Mouse (Mus musculus): Measurements from ENCODE around the gene Tecta. TPM values are rescaled to one million over a fixed set of nuclear protein-coding genes. Genes with fewer than 3 reads are reported as not detected.

The Tecta gene
- polyA plus RNA-seq, 1 experiment from 2014 or later, result 0.20 TPM

DNA sequence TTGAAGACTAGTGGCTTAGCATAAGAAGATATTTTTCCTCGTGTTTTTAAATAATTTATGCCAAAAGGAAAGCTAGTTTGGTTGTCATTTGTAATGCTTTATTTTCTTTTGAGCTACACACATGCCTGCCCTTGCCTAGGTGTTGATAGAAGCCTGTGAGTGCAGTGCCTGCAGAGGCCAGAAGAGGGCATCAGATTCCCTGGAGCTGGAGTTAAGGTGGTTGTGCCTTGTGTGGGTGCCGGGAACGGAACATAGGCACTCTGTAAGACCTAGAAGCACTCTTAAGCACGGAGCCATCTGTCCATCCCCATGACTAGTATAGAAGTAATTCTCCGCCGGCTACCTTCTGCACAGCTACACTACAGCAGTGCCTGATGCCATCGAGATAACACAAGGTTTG lies 79.1 kb downstream of the Tecta start:
- no peak for ATAC-seq (ENCODE audit: insufficient number of reproducible peaks, low FRiP score, low TSS enrichment, low read depth)
- H3K9ac ChIP-seq, result no peak overlapping the region
- H3K4me2 ChIP-seq (replicated peaks), result no peak overlapping the region
- H3K27ac ChIP-seq (replicated peaks), result no peak overlapping the region
- no peaks in the 10 kb centered on the region for H3K9me3 ChIP-seq (replicated peaks)
- peaks cover 4% of the 10 kb centered on the region; the same call in 1 of the 2 replicates for H3K27me3 ChIP-seq
- H3K4me1 ChIP-seq, result no peaks in the 10 kb centered on the region
- WGBS, result 89% methylated on average over 7 of the region's 7 CpGs
- no peak overlapping the region for H3K4me3 ChIP-seq (replicated peaks)
- no peaks in the 10 kb centered on the region for H3K36me3 ChIP-seq

DNA sequence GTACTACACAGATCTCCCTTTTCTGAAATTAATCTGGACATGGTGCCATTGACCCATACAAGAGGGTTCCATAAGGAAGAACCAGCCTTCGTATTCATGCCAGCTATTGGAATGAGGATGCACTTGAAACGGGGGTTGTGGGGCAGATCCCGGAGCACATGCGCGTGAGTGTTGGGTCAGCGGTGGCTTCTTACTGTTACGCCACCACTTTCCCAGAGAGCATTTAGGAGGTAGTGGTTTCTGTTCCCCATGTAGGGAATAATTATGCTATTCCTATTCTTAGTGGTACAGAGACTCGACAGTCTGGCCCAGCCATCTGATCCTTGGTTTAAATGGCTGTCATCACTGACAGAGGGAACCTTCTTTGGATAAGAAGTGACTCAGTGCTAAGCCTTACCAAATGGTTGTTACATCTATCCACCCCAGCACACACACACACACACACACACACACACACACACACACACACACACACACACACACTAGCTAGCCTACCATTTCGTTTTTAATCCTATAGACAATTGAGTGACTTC lies 81.2 kb downstream of the Tecta start:
- H3K27ac ChIP-seq (replicated peaks), result no peak overlapping the region
- no peak overlapping the region for H3K4me2 ChIP-seq (replicated peaks)
- H3K9ac ChIP-seq, result no peak overlapping the region
- no peaks in the 10 kb centered on the region for H3K4me1 ChIP-seq
- H3K4me3 ChIP-seq (replicated peaks), result no peak overlapping the region
- H3K36me3 ChIP-seq, result no peaks in the 10 kb centered on the region
- no peaks in the 10 kb centered on the region for H3K9me3 ChIP-seq (replicated peaks)
- WGBS, result 74% methylated on average over 9 of the region's 9 CpGs
- ATAC-seq (ENCODE audit: insufficient number of reproducible peaks, low FRiP score, low TSS enrichment, low read depth), result no peak
- H3K27me3 ChIP-seq, result no peaks in the 10 kb centered on the region

DNA sequence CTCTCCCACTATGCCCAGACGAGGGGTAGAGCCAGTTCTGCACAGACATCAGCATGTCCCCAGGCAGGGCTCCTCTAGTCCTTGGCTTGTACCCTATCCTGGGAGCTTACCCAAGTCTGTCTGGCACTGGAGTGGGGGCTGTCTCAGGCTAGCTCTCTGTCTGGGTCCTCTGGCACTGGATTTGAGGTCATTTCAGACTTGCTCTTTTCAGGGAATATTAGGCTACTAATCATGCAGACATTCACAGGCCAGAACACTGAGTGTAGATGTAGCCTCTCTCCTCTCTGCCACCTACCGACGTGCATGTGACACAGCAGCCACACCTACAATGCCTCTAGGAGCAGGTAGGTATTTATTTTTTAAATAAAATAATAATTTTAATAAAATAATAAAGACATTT lies 82.4 kb downstream of the Tecta start:
- WGBS, result 53% methylated on average over 3 of the region's 3 CpGs
- no peaks in the 10 kb centered on the region for H3K27me3 ChIP-seq
- H3K4me2 ChIP-seq (replicated peaks), result no peak overlapping the region
- ATAC-seq (ENCODE audit: insufficient number of reproducible peaks, low FRiP score, low TSS enrichment, low read depth), result no peak
- no peaks in the 10 kb centered on the region for H3K4me1 ChIP-seq
- no peak overlapping the region for H3K4me3 ChIP-seq (replicated peaks)
- no peak overlapping the region for H3K9ac ChIP-seq
- no peak overlapping the region for H3K27ac ChIP-seq (replicated peaks)
- H3K9me3 ChIP-seq (replicated peaks), result no peaks in the 10 kb centered on the region
- no peaks in the 10 kb centered on the region for H3K36me3 ChIP-seq

DNA sequence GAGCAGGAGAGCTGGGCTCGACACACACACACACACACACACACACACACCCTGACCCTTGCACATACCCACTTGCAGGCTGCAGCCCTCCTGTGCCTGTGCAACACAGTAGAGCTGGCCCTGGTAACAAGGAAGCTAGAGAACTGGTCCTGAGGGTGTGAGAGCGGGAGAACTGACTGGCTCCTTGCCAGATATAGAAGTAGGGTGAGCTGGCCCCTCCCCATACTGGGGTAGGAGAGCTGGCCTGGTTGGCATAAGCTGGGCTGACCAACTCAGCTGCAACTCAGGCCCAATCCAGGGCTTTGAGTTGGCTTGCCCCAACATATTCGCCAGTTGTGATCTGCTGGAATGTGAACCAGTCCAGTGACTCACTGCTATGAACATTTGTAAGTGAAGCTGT lies 83.9 kb downstream of the Tecta start:
- no peak for ATAC-seq (ENCODE audit: insufficient number of reproducible peaks, low FRiP score, low TSS enrichment, low read depth)
- H3K27me3 ChIP-seq, result no peaks in the 10 kb centered on the region
- no peak overlapping the region for H3K27ac ChIP-seq (replicated peaks)
- H3K9ac ChIP-seq, result no peak overlapping the region
- no peaks in the 10 kb centered on the region for H3K9me3 ChIP-seq (replicated peaks)
- WGBS, result 64% methylated on average over 3 of the region's 3 CpGs
- H3K4me1 ChIP-seq, result no peaks in the 10 kb centered on the region
- H3K4me3 ChIP-seq (replicated peaks), result no peak overlapping the region
- H3K36me3 ChIP-seq, result no peaks in the 10 kb centered on the region
- no peak overlapping the region for H3K4me2 ChIP-seq (replicated peaks)

DNA sequence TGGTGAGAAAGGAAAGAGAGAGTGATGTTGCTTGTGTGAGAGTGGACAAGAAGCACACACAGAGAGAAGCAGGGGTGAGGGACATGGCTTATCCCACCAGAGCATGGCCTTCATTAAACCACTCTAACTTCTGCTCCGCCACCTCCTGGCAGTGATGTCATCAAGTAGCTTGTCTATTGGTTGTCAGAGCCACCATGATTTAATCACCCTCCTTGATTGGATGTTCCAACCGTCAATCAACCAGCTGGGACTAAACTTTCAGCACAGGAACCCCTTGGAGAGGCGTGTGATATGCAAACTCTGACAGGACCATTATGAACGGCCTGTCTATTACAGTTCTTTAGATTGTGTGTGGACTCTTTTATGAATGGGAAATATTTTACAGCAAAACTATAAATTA lies 84.8 kb downstream of the Tecta start:
- H3K9ac ChIP-seq, result no peak overlapping the region
- H3K4me3 ChIP-seq (replicated peaks), result no peak overlapping the region
- no peaks in the 10 kb centered on the region for H3K4me1 ChIP-seq
- no peak for ATAC-seq (ENCODE audit: insufficient number of reproducible peaks, low FRiP score, low TSS enrichment, low read depth)
- no peaks in the 10 kb centered on the region for H3K9me3 ChIP-seq (replicated peaks)
- WGBS, result 55% methylated on average over 4 of the region's 4 CpGs
- H3K27me3 ChIP-seq, result no peaks in the 10 kb centered on the region
- H3K27ac ChIP-seq (replicated peaks), result no peak overlapping the region
- no peak overlapping the region for H3K4me2 ChIP-seq (replicated peaks)
- no peaks in the 10 kb centered on the region for H3K36me3 ChIP-seq

DNA sequence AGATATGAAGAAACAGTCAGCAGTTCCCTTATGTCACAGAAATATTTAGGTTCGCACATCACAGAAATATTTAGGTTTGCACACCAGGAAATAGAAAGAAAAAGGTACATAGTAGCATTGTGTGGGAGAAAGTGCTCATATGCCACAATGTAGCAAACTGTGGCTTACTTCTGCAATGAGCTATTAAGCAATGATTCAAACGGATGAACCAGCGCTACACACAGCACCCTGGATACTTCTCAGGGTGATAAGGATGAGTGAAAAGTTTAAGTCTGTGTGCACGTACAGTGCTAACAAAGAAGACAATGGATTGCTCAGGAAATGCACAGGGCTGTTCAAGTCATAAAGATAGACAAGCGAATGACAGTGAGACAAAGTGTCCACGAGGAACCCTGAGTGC lies 85.3 kb downstream of the Tecta start:
- Histone ChIP-seq H3K9ac (no peak overlapping the region), H3K36me3 (no peaks in the 10 kb centered on the region), H3K27ac (replicated peaks) (no peak overlapping the region), H3K4me3 (replicated peaks) (no peak overlapping the region), H3K9me3 (replicated peaks) (no peaks in the 10 kb centered on the region), H3K27me3 (no peaks in the 10 kb centered on the region), H3K4me1 (no peaks in the 10 kb centered on the region), H3K4me2 (replicated peaks) (no peak overlapping the region)
- WGBS, result 81% methylated on average over 6 of the region's 6 CpGs
- no peak for ATAC-seq (ENCODE audit: insufficient number of reproducible peaks, low FRiP score, low TSS enrichment, low read depth)

DNA sequence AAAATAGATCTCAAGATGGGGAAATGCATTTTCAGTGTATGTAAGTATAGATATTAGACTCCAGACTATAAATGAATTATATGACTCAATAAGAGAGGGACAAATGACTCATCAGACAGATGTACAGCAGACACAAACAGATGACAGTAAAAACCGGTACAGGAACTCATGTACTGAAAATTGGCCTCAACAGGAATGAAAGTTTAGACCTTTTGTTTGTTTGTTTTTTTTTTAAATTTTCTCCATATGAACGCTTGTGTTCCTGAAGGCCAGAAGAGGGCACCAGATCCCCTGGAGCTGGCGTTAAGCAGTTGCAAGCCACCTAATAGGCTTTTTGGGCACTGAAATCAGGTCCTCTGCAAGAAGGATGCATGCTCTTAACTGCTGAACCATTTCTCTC lies 85.9 kb downstream of the Tecta start:
- Histone ChIP-seq H3K27me3 (no peaks in the 10 kb centered on the region), H3K36me3 (no peaks in the 10 kb centered on the region), H3K4me1 (no peaks in the 10 kb centered on the region), H3K9me3 (replicated peaks) (no peaks in the 10 kb centered on the region), H3K4me2 (replicated peaks) (no peak overlapping the region), H3K4me3 (replicated peaks) (no peak overlapping the region), H3K27ac (replicated peaks) (no peak overlapping the region), H3K9ac (no peak overlapping the region)
- ATAC-seq (ENCODE audit: insufficient number of reproducible peaks, low FRiP score, low TSS enrichment, low read depth), result no peak
- WGBS, result 12% methylated on average over 3 of the region's 3 CpGs

DNA sequence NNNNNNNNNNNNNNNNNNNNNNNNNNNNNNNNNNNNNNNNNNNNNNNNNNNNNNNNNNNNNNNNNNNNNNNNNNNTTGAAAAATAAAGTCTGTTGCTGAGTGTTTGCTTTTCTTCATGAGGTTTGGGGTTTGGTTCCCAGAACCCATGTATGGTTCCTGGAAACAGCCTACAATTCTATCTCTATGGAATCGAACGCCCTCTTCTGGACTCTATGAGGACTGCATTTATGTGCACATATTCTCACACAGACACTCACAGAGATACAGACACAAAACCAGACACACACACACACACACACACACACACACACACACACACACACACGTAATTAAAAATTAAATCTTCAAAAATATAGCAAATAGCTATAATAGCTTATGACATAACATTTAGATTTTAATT lies 88.4 kb downstream of the Tecta start:
- ATAC-seq (ENCODE audit: insufficient number of reproducible peaks, low FRiP score, low TSS enrichment, low read depth), result no peak
- Histone ChIP-seq H3K9me3 (replicated peaks) (no peaks in the 10 kb centered on the region), H3K27me3 (no peaks in the 10 kb centered on the region), H3K4me3 (replicated peaks) (no peak overlapping the region), H3K4me1 (no peaks in the 10 kb centered on the region), H3K9ac (no peak overlapping the region), H3K27ac (replicated peaks) (no peak overlapping the region), H3K4me2 (replicated peaks) (no peak overlapping the region), H3K36me3 (no peaks in the 10 kb centered on the region)
- WGBS, result 94% methylated on average over 3 of the region's 3 CpGs

DNA sequence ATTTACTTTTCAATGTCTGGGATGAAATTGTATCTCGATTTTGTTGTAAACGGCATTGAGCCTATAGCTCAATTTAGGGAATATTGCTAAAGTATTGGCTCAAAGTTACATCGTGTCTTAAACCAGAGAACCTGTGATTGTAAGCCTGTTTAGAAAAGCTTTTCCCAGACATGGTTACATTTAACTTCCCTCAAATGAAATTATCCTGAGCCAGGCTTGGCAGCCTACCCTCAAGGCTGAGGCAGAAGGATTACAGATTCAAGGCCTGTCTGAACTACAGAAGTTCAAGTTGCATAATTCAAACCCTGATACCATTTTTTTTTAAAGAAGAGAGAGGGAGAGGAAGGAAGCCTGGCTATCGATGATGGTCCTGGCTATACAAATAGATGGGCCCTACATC lies 95.8 kb downstream of the Tecta start:
- no peak for ATAC-seq (ENCODE audit: insufficient number of reproducible peaks, low FRiP score, low TSS enrichment, low read depth)
- no peaks in the 10 kb centered on the region for H3K9me3 ChIP-seq (replicated peaks)
- H3K4me1 ChIP-seq, result no peaks in the 10 kb centered on the region
- WGBS, result 70% methylated on average over 4 of the region's 4 CpGs
- no peak overlapping the region for H3K9ac ChIP-seq
- no peak overlapping the region for H3K27ac ChIP-seq (replicated peaks)
- H3K4me2 ChIP-seq (replicated peaks), result no peak overlapping the region
- no peaks in the 10 kb centered on the region for H3K27me3 ChIP-seq
- H3K4me3 ChIP-seq (replicated peaks), result no peak overlapping the region
- H3K36me3 ChIP-seq, result no peaks in the 10 kb centered on the region

DNA sequence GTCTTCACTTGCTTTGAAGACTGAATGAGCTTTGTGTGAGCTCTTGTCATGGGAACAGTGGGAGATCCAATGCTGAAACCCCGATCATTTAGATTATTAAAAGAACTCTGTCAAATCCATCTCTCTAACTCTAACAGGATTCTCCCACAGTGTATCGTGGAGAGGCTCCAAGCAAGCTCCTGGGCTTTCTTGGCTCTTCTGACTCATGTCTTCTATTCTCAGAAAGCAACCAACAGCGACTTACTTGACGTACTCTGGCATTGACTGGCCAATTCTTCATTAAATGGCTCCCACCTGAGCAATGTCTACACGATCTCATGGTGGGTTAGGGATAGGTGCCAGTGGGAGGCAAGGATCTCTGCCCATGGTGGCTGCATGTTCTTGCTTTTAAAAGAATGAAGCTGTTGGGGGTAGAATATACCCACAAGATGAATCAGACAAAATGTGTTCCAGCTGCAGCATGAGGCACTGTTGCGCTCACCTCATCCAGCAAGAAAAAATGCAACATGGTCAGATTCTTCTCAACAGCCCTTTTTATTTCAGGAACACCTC lies 98.6 kb downstream of the Tecta start:
- Histone ChIP-seq H3K9ac (no peak overlapping the region), H3K9me3 (replicated peaks) (no peaks in the 10 kb centered on the region), H3K27ac (replicated peaks) (no peak overlapping the region), H3K4me1 (no peaks in the 10 kb centered on the region), H3K4me2 (replicated peaks) (no peak overlapping the region), H3K4me3 (replicated peaks) (no peak overlapping the region), H3K27me3 (no peaks in the 10 kb centered on the region), H3K36me3 (no peaks in the 10 kb centered on the region)
- ATAC-seq (ENCODE audit: insufficient number of reproducible peaks, low FRiP score, low TSS enrichment, low read depth), result no peak
- 74% methylated on average over 6 of the region's 6 CpGs for WGBS

DNA sequence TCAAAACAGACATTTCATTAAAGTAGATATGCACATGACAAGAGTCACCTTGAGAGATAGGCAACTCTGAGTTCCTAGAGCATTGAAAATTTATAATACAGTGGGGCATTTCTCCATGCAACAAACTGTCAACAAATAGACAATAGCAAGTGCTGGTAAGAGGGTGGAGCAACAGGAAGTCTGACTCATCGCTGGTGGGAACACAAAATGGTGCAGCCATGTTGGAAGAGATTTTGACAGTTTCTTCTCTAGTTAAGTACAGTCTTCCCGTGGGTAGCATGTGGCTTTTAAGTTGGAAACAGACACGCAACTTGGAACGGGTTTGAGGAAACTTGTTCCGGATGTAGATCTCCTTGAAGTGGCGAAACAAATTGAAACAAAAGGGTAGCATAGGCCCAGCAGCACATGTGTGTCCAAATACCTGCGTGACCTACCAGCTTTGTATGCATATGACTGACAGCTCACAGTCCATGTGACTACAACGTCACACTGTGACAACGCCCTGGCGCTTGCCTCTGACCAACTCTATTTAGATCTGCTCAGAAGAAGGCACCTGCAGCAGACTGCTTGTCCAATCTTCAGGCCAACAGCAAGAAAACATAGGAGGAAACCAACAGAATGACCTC lies 103.3 kb downstream of the Tecta start:
- H3K27ac ChIP-seq (replicated peaks), result no peak overlapping the region
- no peaks in the 10 kb centered on the region for H3K36me3 ChIP-seq
- H3K27me3 ChIP-seq, result no peaks in the 10 kb centered on the region
- no peak overlapping the region for H3K4me3 ChIP-seq (replicated peaks)
- H3K4me1 ChIP-seq, result no peaks in the 10 kb centered on the region
- 68% methylated on average over 10 of the region's 10 CpGs for WGBS
- H3K4me2 ChIP-seq (replicated peaks), result no peak overlapping the region
- no peak overlapping the region for H3K9ac ChIP-seq
- H3K9me3 ChIP-seq (replicated peaks), result no peaks in the 10 kb centered on the region
- ATAC-seq (ENCODE audit: insufficient number of reproducible peaks, low FRiP score, low TSS enrichment, low read depth), result no peak

DNA sequence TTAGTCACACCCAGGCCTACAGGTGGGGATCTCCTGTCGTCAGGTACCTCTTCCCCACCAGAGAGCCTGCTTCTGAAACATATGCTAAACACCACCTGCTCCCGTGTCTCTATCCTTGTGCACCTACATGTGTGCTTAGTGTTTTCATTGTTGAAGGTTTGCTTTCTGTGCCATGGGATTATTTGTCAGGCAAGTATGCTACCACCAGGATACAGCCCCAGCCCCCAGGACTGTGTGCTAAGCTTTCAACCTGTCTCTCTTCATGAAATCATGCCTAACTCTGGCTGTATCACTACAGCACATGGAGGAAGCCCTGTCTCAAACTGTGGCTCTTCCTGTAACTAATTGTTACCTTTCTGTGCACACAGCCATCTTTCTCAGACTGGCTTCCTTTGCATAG lies 105.6 kb downstream of the Tecta start:
- Histone ChIP-seq H3K4me1 (no peaks in the 10 kb centered on the region), H3K27ac (replicated peaks) (no peak overlapping the region), H3K9me3 (replicated peaks) (no peaks in the 10 kb centered on the region), H3K4me3 (replicated peaks) (no peak overlapping the region), H3K4me2 (replicated peaks) (no peak overlapping the region), H3K27me3 (no peaks in the 10 kb centered on the region), H3K9ac (no peak overlapping the region), H3K36me3 (no peaks in the 10 kb centered on the region)
- no peak for ATAC-seq (ENCODE audit: insufficient number of reproducible peaks, low FRiP score, low TSS enrichment, low read depth)
- WGBS, result 67% methylated on average over 2 of the region's 2 CpGs

All from embryonic facial prominence, embryonic 15.5 days (tissue).